Mouse (Mus musculus) hematopoietic stem cell, adult 5-6 weeks (primary cell): ENCODE measurements at regions not wholly inside any gene's neighbourhood (a gene's known extent, or its start where the extent isn't known, plus 50 kb on each side); places are given as distances from the start of the nearest gene placed in this dataset.
"Not testable (repeated sequence)": the region's sequence is repeated elsewhere in the genome, so short reads cannot be mapped to it uniquely, and the experiment has no call there.

Source experiments
- ATAC-seq, 2 experiments: fragments of 125-278 bp in 1 of 2; replicated peaks in 1 of 2; 2 replicates each; pipeline ENCODE4 v1.8.0; 2016 to 2017; ENCODE audit warnings: inconsistent platforms in 2 of 2, mild to moderate bottlenecking in 2 of 2, moderate number of reproducible peaks in 2 of 2, low read depth in 1 of 2, moderate TSS enrichment in 1 of 2; ENCODE audit not compliant: low FRiP score in 2 of 2, poor library complexity in 2 of 2, severe bottlenecking in 2 of 2, insufficient read depth in 1 of 2, low TSS enrichment in 1 of 2

DNA sequence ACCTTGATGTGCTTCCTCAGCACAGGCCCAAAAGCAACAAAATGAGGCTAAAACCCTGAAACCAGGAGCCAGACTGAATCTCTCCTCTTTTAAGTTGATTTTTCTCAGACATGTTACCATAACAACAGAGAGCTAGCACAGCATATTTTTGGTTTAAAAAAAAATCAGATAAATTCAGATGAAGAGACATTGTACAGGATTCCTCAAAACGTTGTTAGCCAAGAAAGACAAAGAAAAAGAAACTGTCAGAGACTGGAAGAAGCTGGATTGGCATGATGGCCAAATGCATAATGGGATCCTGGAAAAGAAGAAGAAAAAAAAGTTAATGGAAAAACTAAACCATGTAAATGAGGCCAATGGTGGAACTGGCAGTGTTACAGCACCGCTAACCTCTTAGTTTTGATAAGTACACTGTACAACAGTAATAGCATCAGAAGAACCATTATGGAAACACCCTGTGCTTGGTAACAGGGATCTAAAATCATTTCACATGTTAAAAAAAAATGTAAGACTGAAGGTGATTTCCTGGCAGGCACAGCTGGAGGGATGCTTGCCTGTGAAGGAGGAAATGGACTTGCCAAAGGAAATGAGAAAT, 529.7 kb upstream of the Arid1b start:
- no peak for ATAC-seq

GRCm38 (mm10) chr17:4465741-4466140, 528.4 kb upstream of the Arid1b start:
- ATAC-seq: peak in 1 of 2 experiments; percentile 32; a peak in 1 of 4 replicates

GRCm38 (mm10) chr17:4472412-4472811, 521.7 kb upstream of the Arid1b start:
- ATAC-seq: no peak

- ATAC-seq: no peak
These were observed 519.8 kb upstream of the Arid1b start for GRCm38 (mm10) chr17:4474350-4474749.

- ATAC-seq: no peak
These were observed 518.5 kb upstream of the Arid1b start for GRCm38 (mm10) chr17:4475665-4476064.

DNA sequence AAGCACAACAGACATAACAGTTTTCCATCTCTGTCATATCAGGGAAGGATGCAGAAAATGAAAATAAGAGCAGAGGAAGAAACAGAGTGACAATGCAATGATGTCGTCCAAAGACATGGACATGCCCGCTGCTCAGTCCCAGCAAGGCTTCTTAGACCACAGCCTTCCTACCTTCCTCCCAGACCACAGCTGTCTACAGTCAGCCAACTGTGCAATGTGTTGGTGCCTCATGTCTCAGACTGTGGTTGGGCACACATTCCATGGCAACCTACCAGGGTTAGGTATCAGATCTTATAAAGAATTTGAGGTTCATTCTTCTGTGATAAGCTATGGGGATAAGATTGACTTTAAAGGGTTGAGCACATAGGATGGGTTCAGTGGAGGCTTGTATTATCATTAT, 499.7 kb upstream of the Arid1b start:
- no peak for ATAC-seq

DNA sequence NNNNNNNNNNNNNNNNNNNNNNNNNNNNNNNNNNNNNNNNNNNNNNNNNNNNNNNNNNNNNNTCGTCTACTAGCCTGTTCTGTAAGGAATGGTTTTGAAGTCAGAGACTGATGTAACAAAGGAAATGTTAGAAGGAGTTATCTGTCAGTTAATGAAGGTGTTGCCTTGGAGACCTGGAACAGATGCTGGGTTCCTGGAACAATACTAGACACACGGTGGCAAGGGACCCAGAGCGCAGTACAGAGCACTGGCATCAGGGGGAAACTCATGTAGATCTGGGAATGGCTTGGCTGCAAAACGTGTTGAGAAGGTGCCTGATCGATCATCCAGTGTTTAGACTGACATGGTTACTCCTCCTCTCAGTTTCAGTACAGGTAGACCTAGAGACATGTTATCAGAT, 493.6 kb upstream of the Arid1b start:
- ATAC-seq: no peak

GRCm38 (mm10) chr17:4501029-4501428, 493.1 kb upstream of the Arid1b start:
- no peak for ATAC-seq

DNA sequence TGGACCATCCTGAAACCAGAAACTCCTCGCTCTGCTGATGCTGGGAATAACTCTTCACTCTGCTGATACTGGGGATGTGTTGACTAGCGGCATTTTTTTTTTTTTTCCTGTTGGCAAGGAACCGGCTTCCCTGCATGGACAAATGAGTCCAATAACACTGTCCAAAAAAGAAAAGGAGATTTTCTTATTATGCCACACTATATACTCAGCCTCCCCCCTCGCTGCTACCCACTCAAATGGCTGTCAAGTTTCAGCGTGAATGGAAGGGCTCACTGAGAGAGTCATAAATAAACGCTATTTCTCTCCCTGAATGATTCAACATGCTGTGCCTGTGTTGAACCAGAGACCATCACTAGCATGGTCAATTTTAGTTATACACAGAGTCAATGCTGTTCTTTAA, 489.2 kb upstream of the Arid1b start:
- ATAC-seq: no peak

DNA sequence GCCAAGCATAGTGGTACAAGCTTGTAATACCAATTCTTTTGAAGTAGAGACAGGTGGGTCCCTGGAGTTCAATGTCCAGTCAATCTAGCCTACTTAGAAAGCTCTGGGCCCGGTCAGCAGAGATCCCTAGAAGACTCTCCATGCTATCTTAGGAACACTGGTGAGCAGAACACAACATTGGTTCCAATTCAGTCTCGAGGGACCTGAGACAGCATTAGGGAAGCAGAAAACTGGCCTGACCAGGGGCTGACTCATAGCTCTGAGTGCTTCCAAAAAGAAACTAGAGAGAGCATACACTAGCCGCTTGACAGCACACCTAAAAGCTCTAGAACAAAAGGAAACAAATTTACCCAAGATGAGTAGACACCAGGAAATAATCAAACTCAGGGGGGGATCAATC, 484.6 kb upstream of the Arid1b start:
- no peak for ATAC-seq

DNA sequence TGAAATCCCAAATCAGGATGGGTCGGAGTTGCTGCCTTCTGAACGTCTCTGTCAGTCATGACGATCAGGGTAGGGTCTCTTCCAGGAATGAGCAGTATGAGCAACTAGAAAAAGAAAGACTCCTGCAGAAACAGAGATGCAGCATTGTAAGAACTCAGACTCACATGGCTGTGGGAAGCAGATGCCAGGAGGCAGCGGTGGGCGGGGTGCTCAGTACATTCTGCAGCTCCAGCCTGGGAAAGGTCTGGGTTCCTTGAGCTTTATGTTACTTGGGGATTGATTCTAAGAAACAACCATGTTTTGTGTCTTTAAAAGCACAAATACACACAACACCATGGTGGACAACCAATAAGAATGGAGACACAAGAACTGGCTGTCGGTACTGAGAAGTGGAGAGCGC, 478.0 kb upstream of the Arid1b start:
- ATAC-seq: no peak

GRCm38 (mm10) chr17:4516846-4517245, 477.3 kb upstream of the Arid1b start:
- ATAC-seq: no peak

GRCm38 (mm10) chr17:4521031-4521430, 473.1 kb upstream of the Arid1b start:
- ATAC-seq: no peak

GRCm38 (mm10) chr17:4526466-4526865, 467.7 kb upstream of the Arid1b start:
- no peak for ATAC-seq

DNA sequence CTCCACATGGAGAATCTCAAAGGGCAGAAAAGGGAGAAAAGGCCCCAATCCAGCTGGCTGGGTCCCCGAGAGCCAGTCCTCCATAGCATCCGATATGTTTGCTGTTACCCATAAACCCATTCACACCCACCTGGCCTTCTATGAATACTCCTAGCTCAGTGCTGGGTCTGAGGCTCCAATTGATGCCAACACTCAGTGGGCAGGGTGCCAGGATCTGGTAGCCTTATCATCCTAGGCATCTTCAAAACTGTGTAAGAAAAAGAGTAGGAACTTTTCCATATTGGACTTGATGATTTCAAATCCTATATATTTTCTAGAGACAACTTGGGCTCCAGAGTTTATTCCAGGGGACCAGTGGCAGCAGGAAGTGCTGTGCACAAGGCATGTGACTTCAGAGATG, 462.0 kb upstream of the Arid1b start:
- no peak for ATAC-seq

GRCm38 (mm10) chr17:4540435-4540834, 453.7 kb upstream of the Arid1b start:
- no peak for ATAC-seq

DNA sequence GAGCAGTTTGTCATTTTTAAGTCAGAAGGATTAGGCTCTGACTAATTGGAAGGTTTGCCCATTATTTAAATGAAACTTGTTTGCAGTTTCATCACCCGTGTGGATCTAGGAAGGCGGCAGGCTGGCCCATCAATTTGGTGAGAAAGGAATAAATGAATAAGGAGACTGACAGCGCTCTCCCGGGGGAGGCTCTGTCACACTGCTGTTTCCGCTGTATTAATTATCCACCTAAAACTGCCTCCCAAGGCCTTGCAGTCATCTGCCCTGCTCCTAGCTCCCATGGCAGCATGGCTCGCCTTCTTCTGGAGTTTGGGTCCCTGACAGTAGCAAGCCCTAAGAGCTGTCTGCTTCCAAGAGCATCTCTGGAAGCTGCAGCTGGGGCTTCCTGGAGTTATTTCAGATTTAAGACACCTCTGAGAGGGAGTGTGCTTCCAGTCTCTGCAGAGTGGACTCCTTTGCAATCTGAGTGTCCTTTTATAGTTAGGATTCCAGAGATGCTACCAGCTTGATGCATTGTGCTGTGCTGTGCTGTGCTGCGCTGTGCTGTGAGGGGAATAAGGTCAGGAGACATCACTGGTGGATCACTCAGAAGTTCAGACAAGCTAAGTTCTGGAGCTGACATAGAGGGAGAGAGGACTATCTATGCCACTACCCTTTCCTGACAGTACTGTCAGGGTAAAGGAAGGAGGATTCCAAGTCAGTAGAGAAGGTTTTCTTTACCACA, 452.9 kb upstream of the Arid1b start:
- no peak for ATAC-seq

DNA sequence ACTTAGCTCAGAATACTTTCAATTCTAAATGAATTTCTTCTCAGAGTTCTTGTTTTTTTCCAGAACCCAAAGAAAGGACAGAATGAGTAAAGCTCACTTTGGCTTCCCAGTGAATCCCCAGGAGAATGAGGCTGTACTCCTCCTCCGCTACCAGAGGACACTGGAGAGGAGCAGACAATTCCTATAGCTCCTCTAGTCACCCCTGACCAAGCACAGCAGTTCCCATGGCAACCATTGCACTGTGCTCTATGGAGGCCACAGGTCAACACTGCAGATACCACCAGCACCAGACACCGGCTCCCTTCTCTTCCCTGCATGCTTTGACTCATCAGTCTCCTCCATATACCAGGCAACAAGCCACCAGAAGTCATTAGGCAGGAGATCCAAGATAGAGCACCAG, 447.6 kb upstream of the Arid1b start:
- no peak for ATAC-seq

GRCm38 (mm10) chr17:4553026-4553425, 441.1 kb upstream of the Arid1b start:
- not testable (repeated sequence) for ATAC-seq
